Mouse (Mus musculus) MEL (cell line): ENCODE data around the gene Retreg1. TPM values are rescaled to one million over a fixed set of nuclear protein-coding genes. Genes with fewer than 3 reads are reported as not detected.

Experiments used
- DNase-seq: peaks from one replicate; pipeline ENCODE4 v3.0.0; 2011; ENCODE audit warnings: low read depth, low spot score
- H3K27ac ChIP-seq: 2 replicates; pipeline ENCODE4 v1.5.1; 2012; ENCODE audit warnings: low read depth, mild to moderate bottlenecking, control low read depth, low read length, moderate library complexity; ENCODE audit not compliant: control insufficient read depth
- H3K27me3 ChIP-seq, 2 experiments: fragments of 150-350 bp in 1 of 2; sonication (generic) in 1 of 2; 2 replicates each; pipeline ENCODE4 v1.6.1; 2012; ENCODE audit warnings: low read length in 2 of 2, mild to moderate bottlenecking in 2 of 2, improper control_type of control experiment in 1 of 2, moderate library complexity in 1 of 2; ENCODE audit not compliant: insufficient read depth in 2 of 2, control insufficient read depth in 1 of 2
- H3K36me3 ChIP-seq, 2 experiments: 2 replicates each; pipeline ENCODE4 v1.6.1; 2012 to 2014; ENCODE audit warnings: low read length in 2 of 2, improper control_type of control experiment in 1 of 2, inconsistent platforms in 1 of 2, mild to moderate bottlenecking in 1 of 2; ENCODE audit not compliant: insufficient read depth in 2 of 2, control insufficient read depth in 1 of 2
- H3K4me1 ChIP-seq, 2 experiments: fragments of 150-350 bp in 1 of 2; sonication (generic) in 1 of 2; 2 replicates each; pipeline ENCODE4 v1.6.1; 2012; ENCODE audit warnings: low read length in 2 of 2, improper control_type of control experiment in 1 of 2, mild to moderate bottlenecking in 1 of 2; ENCODE audit not compliant: insufficient read depth in 2 of 2, control insufficient read depth in 1 of 2
- H3K4me3 ChIP-seq, 2 experiments: fragments of 150-350 bp in 1 of 2; sonication (generic) in 1 of 2; 2 replicates each; pipeline ENCODE4 v1.5.1; 2012; ENCODE audit warnings: low read depth in 2 of 2, low read length in 2 of 2, mild to moderate bottlenecking in 2 of 2, moderate library complexity in 2 of 2, control low read depth in 1 of 2, improper control_type of control experiment in 1 of 2; ENCODE audit not compliant: control insufficient read depth in 1 of 2, insufficient read depth in 1 of 2
- H3K79me2 ChIP-seq: 2 replicates; pipeline ENCODE4 v1.6.1; 2012; ENCODE audit warnings: mild to moderate bottlenecking, low read length, moderate library complexity; ENCODE audit not compliant: control insufficient read depth, poor library complexity, insufficient read depth
- H3K9ac ChIP-seq: 2 replicates; pipeline ENCODE4 v1.6.1; 2012; ENCODE audit warnings: low read depth, mild to moderate bottlenecking, control low read depth, low read length, moderate library complexity; ENCODE audit not compliant: control insufficient read depth, poor library complexity, severe bottlenecking
- H3K9me3 ChIP-seq: fragments of 150-350 bp; sonication (generic); replicated peaks from 2 replicates; pipeline ENCODE4 v1.6.1; 2012; ENCODE audit warnings: mild to moderate bottlenecking, low read length, improper control_type of control experiment, moderate library complexity; ENCODE audit not compliant: insufficient read depth
- CHD1 ChIP-seq: IDR thresholded peaks from 2 replicates; pipeline ENCODE4 v1.6.1; 2012; ENCODE audit warnings: low read depth, mild to moderate bottlenecking, inconsistent platforms, low read length, improper control_type of control experiment
- GATA1 ChIP-seq: IDR thresholded peaks from 2 replicates; pipeline ENCODE4 v1.6.1; 2011; ENCODE audit warnings: low read depth, low read length, improper control_type of control experiment
- JUND ChIP-seq: IDR thresholded peaks from 2 replicates; pipeline ENCODE4 v1.6.1; 2011; ENCODE audit warnings: low read depth, mild to moderate bottlenecking, improper control_type of control experiment, low read length
- MAFK ChIP-seq: IDR thresholded peaks from 2 replicates; pipeline ENCODE4 v1.6.1; 2011; ENCODE audit warnings: low read depth, mild to moderate bottlenecking, low read length, improper control_type of control experiment, borderline replicate concordance
- MAX ChIP-seq: IDR thresholded peaks from 2 replicates; pipeline ENCODE4 v1.6.1; 2011; ENCODE audit warnings: low read length, improper control_type of control experiment
- MAZ ChIP-seq: IDR thresholded peaks from 2 replicates; pipeline ENCODE4 v1.6.1; 2012; ENCODE audit warnings: low read depth, mild to moderate bottlenecking, inconsistent platforms, low read length, improper control_type of control experiment
- MYB ChIP-seq: IDR thresholded peaks from 2 replicates; pipeline ENCODE4 v1.6.1; 2011; ENCODE audit warnings: mild to moderate bottlenecking, low read depth, low read length, improper control_type of control experiment
- MYC ChIP-seq: IDR thresholded peaks from 2 replicates; pipeline ENCODE4 v1.6.1; 2011; ENCODE audit warnings: low read depth, mild to moderate bottlenecking, low read length, improper control_type of control experiment, moderate library complexity
- NRF1 ChIP-seq: IDR thresholded peaks from 2 replicates; pipeline ENCODE4 v1.6.1; 2014; ENCODE audit warnings: low read depth, mild to moderate bottlenecking, inconsistent platforms, low read length, improper control_type of control experiment, moderate library complexity; ENCODE audit not compliant: poor library complexity, insufficient read depth, severe bottlenecking
- POLR2AphosphoS2 ChIP-seq: IDR thresholded peaks from 2 replicates; pipeline ENCODE4 v1.6.1; 2011; ENCODE audit warnings: low read length, improper control_type of control experiment
- RCOR1 ChIP-seq: IDR thresholded peaks from 2 replicates; pipeline ENCODE4 v1.6.1; 2012; ENCODE audit warnings: low read depth, mild to moderate bottlenecking, inconsistent platforms, low read length, improper control_type of control experiment
- SIN3A ChIP-seq: IDR thresholded peaks from 2 replicates; pipeline ENCODE4 v1.6.1; 2012; ENCODE audit warnings: low read length, improper control_type of control experiment, inconsistent platforms
- TAL1 ChIP-seq: IDR thresholded peaks from 2 replicates; pipeline ENCODE4 v1.6.1; 2012; ENCODE audit warnings: mild to moderate bottlenecking, inconsistent platforms, low read length, moderate library complexity, mixed read lengths
- TBP ChIP-seq: IDR thresholded peaks from 2 replicates; pipeline ENCODE4 v1.8.0; 2011; ENCODE audit warnings: low read depth, low read length, improper control_type of control experiment
- UBTF ChIP-seq: IDR thresholded peaks from 2 replicates; pipeline ENCODE4 v1.6.1; 2012; ENCODE audit warnings: low read depth, mild to moderate bottlenecking, inconsistent platforms, low read length, improper control_type of control experiment, moderate library complexity, borderline replicate concordance; ENCODE audit not compliant: insufficient read depth
- ZC3H11A ChIP-seq: IDR thresholded peaks from 2 replicates; pipeline ENCODE4 v1.6.1; 2012; ENCODE audit warnings: low read depth, mild to moderate bottlenecking, inconsistent platforms, low read length, improper control_type of control experiment
- ZMIZ1 ChIP-seq: IDR thresholded peaks from 2 replicates; pipeline ENCODE4 v1.6.1; 2012; ENCODE audit warnings: low read depth, mild to moderate bottlenecking, inconsistent platforms, low read length, improper control_type of control experiment, moderate library complexity
- polyA plus RNA-seq, 2 experiments: library from polyadenylated mRNA; stranded (reverse) in 1 of 2; unstranded in 1 of 2; fragments of >175 nt in 1 of 2; fragments of >200 nt in 1 of 2; gene quantifications; 2 replicates each; pipeline versions ENCODE4 v1.2.1 to v1.2.4; 2012; ENCODE audit warnings: low replicate concordance in 2 of 2, low read depth in 1 of 2; ENCODE audit not compliant: insufficient read length in 2 of 2, insufficient read depth in 1 of 2, missing spikeins in 1 of 2
- total RNA-seq: library from RNA; depleted of rRNA; stranded (reverse); fragments of 300-350 nt; gene quantifications from 2 replicates; pipeline ENCODE4 v1.2.3, GENCODE M21; 2012; rRNA removed

The Retreg1 gene
- 3.1 and 4.1 TPM in 2 replicates for total RNA-seq
- polyA plus RNA-seq: 1 to 10 TPM in 1 of 2 experiments, not detected in 1; 7.6 TPM

DNA sequence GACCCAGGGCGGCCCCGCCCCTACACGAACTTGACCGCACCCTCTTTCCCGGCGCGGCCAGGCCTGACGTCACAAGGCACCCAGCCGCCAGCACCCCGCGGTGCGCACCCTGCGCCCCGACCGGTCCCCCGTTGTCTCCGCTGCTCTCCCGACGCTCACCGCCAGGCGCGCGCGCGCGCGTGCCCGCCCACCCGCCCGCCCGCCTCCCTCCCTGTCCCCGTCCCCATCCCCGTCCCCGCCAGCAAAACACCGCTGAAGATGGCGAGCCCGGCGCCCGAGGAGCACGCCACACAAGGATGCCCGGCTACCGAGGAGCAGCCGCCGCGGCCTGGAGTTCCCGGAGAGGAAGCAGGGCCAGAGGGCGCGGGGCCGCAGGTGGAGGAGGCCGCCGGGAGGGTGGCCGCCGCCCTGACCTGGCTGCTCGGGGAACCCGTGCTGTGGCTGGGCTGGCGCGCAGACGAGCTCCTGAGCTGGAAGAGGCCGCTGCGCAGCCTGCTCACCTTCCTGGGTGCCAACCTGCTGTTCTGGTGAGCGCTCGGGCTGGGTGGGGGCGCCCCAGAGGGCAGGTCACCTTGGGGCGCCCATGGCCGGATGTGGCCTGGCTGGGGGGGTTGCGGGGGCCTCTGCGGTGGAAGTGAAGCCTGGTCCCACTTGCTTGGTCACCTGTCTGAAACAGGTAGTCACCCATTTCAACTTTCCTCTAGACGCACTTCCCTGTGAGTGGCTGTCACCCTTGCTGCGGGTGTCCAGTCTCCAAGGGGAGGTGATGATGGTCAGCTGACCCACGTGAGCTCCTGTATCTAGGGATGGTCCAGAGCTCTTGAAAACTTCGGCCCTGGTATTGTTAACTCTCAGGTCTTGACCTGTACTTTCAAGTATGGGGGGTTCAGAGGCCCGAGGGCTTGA lies at the start of gene Retreg1:
Gene Retreg1, plus strand, starts transcription at position 95 of the 906 bp plus-strand sequence.
- Histone ChIP-seq H3K36me3 (no peaks in the 10 kb centered on the region), H3K79me2 (no peaks in the 10 kb centered on the region), H3K4me1 (no peaks in the 10 kb centered on the region), H3K27me3 (0 out of 4 replicates have a peak, but pooled peaks cover 0 to 2% of the 10 kb centered on the region in 2 experiments), H3K4me3 (no peak within 1 kb of the TSS), H3K27ac (no peak within 1 kb of the TSS), H3K9ac (no peak within 1 kb of the TSS), H3K9me3 (no peaks in the 10 kb centered on the region; the same call in 1 of the 2 replicates)
- no peak for TF ChIP-seq MAFK
- TF ChIP-seq ZMIZ1: no peak
- TF ChIP-seq NRF1: no peak
- no peak for DNase-seq

- Histone ChIP-seq H3K9me3 (no peaks in the 10 kb centered on the region), H3K36me3 (no peaks in the 10 kb centered on the region), H3K9ac (no peak overlapping the region), H3K27me3 (no peaks in the 10 kb centered on the region; a peak in 1 of 4 replicates), H3K79me2 (no peaks in the 10 kb centered on the region), H3K4me1 (no peaks in the 10 kb centered on the region), H3K27ac (no peak overlapping the region), H3K4me3 (no peak overlapping the region)
- no peak for DNase-seq
- TF ChIP-seq MAZ (no peak), JUND (no peak), MAX (no peak)
These were observed 48.9 kb upstream of the Retreg1 start for GRCm38 (mm10) chr15:25794123-25794522.

DNA sequence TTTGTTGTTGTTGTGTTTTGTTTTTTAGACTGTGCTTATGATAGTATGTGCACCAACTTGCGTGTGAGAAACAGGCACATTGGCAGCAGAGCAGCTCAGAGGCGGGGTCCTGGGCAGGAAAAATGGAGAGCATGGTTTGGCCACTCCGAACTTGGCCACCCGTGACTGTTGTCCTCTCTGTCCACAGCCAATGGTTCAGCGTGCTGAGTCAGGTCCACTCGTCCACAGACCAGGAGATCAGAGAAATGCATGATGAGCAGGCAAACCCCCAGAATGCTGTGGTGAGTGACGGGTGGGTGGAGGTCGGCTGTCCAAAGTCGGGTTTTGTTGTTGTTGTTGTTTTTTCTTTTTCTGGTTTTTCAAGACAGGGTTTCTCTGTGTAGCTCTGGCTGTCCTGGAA lies 47.5 kb upstream of the Retreg1 start:
- no peak for DNase-seq
- Histone ChIP-seq H3K36me3 (no peaks in the 10 kb centered on the region), H3K9me3 (no peaks in the 10 kb centered on the region), H3K4me3 (no peak overlapping the region), H3K27me3 (no peaks in the 10 kb centered on the region; a peak in 1 of 4 replicates), H3K4me1 (no peaks in the 10 kb centered on the region), H3K9ac (no peak overlapping the region), H3K79me2 (no peaks in the 10 kb centered on the region), H3K27ac (no peak overlapping the region)
- TF ChIP-seq MYB (no peak), CHD1 (no peak), MYC (no peak), UBTF (no peak), ZC3H11A (no peak), GATA1 (no peak), RCOR1 (no peak), NRF1 (no peak), TBP (no peak), TAL1 (no peak), SIN3A (no peak), POLR2AphosphoS2 (no peak), JUND (no peak)
